Mouse (Mus musculus) testis, postnatal 14 days (tissue): ENCODE measurements at regions not wholly inside any gene's neighbourhood (a gene's known extent, or its start where the extent isn't known, plus 50 kb on each side); places are given as distances from the start of the nearest gene placed in this dataset.
"Not testable (repeated sequence)": the region's sequence is repeated elsewhere in the genome, so short reads cannot be mapped to it uniquely, and the experiment has no call there.

Experiments
- DNase-seq: peaks from one replicate; pipeline ENCODE4 v3.0.0; 2021; ENCODE audit warnings: low spot score

DNA sequence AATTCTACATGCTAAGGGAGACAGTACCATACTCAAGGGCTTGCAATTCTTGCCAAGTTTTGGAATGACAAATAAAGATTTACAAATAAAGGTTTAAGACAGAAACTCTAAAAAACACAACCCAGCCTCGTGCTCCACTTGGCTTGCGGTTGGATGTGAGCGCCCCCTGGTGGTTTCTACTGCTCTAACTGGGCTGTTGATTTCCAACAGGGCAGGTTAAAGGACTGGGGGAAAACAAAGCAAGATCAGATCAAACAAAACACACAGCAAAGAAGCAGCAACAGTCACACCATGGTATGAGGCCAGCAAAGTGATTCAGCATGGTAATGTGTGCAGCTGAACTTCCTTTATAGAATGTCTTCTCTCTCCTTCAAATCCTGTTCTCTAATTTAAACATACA lies 339.2 kb downstream of the Adam3 start:
- DNase-seq = peak; percentile 44

DNA sequence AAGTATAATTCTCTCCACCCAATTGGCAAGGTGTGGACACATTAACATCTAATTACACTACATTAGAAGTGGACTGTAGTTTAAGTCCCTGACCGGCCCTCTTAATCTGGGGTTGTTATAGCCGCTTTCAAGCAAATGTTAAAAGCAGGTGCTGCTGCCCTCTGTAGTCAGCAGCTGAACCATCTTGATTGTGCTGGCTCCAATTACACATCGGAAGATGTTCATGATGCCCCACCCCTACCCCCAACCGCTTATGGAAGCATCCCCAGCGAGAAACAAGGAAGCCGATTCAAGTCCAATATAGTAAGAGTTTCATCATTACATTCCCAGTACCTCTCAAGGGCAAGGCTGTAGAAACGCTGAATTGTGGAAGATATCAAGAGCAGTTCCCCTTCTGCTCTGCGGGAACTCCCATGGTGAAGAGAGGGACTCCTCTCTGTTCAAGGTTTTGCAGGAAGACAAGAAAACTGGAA lies 341.7 kb downstream of the Adam3 start:
- no peak for DNase-seq

DNA sequence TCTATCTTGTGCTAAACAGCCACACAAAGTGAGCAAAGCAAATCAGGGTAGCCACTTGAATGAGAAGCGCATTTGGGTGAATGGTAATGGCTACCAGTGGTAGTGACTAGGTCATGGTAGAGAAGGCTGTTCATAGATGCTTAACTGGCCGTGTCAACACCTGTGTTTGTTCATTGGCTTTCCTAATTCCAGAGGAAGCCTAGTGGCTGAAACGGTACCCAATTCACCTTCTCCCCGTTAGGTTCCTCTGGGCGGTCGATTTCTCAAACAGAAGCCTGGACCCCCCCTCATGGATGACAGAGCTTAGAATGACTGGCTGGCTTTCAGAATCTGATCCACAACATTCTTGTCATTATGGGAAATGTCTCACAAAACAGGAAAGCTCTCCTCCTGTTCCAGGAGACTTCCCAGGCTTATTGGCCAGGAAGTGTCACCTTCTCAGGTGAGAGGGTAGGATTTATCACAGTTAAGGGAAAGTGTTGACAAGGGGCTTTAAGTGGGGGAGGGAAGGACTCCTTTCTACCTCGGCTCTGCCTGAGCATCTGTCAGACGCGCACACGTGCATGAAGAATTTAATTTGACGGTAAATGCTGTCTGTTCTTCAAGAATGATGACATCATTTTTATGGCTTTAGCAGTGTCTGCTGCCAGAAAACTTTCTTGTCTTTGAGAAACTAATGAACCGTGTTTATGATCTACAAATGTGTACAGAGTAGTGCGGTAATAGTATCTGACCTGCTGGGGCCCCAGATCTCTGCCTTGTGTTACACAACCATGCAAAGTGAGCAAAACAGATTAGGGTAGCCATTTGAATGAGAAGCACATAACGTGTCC lies 342.3 kb downstream of the Adam3 start:
- no peak for DNase-seq

DNA sequence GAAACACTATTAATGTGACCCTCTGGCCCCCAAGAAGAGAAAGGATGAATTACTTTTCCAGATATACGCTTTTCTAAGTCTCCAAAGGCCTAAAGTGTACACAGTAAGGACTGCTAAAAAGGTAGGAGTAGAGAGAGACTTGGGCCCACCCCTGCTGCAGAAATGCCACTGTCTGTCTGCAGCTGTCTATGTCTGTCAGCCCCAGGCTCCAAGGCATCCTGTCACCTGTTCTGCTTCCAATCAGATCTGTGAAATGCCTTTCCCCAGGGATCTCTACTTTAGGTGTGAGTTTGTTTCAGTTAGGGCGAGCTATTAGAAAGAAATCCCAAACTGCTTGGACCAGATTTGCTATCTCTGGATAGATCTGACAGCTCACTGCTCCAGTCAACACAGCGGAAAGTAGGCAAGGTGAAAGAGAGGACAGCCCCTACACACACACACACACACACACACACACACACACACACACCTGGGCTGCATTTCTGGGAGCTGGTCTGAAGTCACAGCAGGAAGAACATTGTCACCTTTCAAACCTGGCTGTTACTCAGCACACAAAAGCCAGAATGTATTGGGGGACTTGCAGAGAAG lies 343.9 kb downstream of the Adam3 start:
- no peak for DNase-seq

DNA sequence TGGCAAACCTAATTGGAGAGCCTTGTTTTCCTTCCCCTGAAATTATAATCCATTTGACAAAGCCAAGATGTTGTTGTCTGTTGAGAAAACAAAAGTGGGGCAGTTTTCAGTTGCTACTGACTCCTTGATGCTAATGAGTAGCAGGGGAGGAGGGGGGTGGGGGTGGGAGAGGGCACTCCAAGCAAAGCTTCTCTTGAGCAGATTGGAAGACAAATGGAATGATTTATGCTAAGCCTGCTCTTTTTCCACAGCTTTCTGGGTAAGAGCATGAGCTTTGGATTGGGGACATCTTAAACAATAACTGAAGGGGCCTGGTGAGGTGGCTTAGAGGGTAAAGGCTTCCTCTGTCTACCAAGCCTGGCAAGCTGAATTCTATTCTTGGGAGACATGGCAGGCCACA lies 347.6 kb downstream of the Adam3 start:
- DNase-seq = no peak

DNA sequence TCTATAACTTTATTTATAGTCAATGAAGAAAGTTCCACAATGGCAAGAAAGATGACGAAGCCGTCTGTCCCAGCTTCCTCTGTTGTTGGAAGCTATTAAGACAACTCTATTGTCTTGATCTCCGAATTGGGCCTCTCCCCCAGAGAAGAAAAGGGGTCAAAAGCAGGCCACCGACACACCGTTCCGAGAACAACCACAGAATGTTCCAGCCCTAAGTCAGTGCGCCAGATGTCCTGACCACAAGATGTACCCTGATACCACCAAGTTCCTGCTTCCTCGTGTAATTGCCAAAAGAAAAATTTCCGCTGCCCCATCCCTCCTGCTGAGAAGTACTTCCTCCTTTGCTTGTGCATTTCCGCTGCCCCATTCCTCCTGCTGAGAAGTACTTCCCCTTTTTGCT lies 348.8 kb downstream of the Adam3 start:
- DNase-seq = not testable (repeated sequence)

DNA sequence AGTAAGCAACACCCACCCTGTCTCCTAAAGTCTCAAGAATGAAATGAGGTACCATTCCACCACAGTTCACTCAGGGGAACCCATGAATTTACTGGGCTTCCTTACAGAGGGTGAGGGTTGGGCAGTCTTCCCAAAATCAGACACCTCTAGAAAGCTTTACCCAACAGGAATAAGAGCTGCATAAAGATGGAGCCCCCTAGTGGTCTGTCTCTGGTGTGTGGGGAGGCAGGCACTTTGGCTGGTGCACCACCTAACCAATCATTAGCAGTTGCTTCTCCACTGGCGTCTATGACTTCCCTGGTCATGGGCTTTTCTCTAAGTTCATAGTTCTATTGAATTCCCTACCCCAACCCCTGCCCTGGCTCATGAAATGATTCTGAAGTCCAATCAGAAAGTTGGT lies 351.1 kb downstream of the Adam3 start:
- no peak for DNase-seq

DNA sequence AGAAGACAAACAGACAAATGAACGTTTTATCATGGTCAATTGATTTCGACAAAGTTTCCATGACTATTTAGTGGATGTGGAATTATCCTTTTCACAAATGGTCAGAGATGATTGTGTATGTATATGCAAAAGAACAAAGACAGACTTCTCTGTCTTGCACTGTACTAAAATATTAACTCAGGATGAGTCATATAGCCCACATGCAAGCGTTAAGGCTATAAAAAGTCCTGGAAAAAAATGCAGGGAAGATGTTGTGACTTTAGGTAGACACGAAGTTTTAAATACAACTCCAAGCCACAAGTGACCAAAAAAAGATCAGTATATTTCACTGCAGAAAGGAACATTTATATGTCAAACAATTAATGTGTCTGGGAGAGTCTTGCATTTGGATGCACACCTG lies 353.6 kb downstream of the Adam3 start:
- no peak for DNase-seq

DNA sequence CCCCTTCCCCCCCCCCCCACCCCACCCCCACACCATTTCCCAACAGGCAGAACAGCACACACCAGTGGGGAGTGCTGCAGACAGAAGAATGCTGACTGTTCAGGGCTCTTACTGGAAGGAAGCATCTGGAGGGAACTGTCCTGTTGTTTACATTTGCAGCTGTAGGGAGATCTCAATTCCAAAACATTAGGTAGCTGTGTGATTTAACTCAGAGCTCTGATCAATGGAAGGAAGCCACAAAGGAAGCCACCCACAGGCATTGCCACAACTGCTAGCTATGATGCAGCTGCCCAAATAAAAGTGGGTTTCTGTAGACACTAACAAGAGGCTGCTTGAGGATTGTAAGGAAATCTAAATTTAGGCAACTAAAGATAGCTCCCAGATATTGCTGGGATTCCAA lies 359.7 kb downstream of the Adam3 start:
- DNase-seq = no peak

DNA sequence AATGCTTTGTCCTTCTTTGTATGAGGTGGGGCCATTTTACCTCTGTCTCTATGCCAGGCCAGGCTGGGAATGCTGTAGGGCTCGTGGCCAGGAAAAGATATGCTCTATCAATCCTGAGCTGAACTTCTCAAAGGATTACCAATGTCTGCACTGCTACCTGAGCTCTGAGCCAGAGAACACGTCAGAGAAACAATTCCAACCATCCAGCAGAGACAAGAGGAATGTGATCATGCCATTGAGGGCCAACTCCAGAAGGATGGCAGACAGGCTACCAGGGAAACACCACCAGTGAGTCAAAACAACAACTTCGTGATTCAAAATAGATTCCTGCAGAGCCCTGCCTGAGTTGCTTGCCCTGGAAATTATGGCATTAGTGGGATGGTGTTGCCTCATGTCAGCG lies 361.0 kb downstream of the Adam3 start:
- no peak for DNase-seq

DNA sequence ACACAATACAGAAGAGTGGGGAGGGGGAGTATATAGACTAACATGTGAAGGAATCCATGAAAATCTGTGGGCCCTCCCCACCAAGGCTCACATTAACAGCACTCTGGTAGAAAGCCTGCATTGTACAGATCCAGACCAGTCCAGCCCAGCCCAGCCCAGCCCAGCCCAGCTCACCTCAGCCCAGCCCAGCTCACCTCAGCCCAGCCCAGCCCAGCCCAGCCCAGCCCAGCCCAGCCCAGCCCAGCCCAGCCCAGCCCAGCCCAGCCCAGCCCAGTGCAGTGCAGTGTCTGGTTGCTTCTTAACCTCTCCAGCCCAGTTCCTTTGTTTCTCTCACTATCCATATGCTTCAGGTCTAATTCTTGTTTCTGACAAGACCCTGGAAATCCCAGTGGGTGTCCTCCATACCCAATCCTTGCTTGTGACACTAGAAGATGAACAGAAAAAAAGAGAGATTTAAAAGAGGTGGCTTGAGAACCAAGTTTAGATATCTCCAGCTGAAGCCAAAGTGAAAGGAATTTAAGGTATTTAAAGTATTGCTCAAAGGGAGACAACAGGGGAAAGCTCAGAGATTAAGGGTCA lies 366.5 kb downstream of the Adam3 start:
- DNase-seq = no peak

DNA sequence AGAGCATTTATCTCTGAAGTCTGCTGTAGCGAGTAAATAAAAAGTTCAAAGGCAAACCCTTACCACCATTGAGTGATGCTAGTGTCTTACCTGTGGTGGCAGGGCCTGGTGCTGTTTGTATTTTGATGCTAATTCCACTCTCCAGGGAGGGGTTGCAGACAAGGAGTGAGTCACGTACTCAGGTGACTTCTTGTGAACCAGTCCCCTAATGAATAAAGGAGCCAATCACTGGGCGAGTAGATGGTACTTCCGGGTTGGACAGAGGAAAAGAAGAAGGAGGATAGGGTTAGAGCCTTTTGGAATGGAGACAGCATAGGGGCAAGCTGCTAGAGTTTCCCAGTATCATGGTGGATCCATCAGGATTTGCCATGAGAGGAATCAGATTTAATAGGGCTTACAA lies 370.5 kb downstream of the Adam3 start:
- no peak for DNase-seq

DNA sequence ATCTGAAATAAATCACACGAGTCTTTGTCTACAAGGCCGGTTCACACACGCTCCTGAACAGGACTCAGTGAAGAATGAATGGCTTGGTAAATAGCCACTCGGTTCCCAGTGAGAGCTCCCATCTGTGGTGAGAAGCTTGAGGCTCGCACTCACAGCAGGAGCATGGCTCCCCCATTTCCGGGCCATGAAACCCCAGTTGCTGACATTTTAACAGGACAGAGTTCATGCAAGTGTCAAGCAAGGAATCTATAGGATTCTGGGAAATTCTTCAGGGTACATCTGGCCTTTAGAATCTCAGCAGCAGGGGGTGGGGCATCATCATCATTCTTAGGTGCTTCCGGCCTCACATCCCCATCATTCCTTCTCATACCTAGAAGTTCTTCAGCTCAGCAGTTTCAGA lies 371.8 kb downstream of the Adam3 start:
- DNase-seq = no peak

DNA sequence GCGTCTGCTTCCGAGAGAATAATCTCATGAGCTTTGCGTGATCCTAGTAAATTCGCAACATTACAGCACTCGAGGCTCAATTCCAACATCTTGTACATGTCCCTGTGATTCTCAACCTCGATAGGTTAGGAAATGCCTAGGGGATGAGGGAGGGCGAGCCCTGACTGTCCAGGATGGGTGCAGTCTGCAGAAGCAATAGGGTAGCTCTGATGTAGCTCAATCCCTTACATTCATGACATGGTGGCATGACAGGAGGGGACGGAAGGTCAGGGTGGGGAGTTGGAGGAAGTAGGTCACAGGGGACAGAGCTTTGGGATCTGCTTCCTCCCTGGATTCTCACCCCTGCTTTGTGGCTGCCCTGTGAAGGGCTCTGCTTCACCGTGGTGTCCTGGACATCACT lies 373.3 kb downstream of the Adam3 start:
- DNase-seq = no peak

DNA sequence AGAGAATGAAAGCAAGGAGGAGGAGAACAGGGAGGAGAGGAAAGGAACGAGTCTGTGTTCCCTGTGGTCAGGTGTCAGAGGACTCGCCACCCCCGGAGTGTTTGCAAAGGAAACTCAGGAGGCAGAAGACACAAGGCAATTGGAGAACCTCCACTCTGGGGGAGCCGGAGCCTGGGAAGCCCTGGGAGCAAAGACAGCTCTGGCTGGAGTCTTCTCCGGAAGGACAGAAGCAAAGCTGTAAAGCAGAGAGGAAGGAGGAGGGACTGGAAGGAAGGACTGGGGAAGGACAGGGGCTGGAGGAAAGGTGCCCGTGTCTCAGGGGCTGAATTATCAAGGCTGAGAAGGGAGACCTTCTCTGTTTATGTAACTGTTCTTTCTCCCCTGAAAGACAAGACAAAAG lies 373.9 kb downstream of the Adam3 start:
- DNase-seq = no peak

DNA sequence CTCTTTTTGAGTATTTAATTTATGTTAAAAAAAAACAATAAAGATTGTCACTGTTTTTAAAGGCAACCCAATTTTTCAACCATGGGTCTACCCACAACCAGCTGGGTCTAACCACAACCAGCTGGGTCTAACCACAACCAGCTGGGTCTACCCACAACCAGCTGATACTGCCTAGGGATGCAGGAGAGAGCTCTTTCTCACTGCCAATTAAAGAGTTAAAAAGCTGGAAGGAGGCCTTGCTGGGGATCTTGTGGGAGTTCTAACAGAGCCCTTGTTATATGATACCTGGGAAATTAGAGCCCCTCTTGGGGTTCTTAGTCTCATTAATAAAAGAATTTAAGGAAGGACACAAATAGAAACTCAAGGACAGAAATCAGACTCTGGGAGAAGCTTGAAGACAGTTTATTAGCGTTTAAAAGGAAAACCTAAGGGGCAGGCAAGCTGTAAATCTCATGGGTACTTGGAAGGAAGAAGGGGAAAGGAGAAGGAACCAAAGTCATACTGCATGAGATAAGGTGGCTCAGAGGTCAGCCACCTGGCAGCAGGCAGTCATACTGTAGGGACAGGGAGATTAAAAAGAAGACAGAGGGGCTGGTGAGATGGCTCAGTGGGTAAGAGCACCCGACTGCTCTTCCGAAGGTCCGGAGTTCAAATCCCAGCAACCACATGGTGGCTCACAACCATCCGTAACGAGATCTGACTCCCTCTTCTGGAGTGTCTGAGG lies 379.1 kb downstream of the Adam3 start:
- no peak for DNase-seq

DNA sequence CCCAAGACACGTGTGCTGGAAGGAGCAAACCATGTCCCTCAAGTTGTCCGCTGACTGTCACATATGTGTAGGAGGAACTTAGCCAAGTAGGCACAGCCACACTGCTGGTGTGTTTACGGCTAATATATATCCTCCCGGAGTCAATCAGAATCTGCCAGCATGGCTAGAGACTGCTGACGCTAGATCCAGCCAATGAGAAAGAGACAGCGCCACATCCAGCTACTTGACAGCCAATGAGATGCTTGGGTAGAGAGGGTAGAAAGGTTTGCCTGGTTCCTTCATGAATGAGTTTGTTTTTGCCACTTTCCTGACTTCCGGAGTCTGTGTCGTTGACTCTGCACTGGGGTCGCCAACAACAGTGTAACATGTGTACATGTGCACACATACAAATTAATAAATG lies 387.0 kb downstream of the Adam3 start:
- peak; percentile 40 for DNase-seq

DNA sequence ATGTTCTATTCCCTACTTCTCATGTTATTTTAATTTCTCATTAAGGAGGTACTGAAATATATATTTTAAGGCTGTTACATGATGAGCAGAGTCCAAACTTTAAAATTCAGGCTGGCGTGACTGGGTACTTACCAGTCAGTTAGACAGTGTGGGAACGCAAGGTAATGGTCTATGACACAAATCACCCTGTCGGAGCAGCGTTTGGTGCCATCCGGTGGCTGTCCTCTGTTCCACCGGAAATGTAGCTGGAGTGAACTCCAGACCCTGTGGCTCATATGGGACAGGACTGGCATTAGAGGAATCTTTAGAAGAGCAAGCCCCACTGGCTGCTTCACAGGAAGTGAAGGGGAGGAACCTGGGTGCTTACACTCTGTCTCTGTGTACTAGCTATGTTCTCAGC lies 388.0 kb downstream of the Adam3 start:
- no peak for DNase-seq

DNA sequence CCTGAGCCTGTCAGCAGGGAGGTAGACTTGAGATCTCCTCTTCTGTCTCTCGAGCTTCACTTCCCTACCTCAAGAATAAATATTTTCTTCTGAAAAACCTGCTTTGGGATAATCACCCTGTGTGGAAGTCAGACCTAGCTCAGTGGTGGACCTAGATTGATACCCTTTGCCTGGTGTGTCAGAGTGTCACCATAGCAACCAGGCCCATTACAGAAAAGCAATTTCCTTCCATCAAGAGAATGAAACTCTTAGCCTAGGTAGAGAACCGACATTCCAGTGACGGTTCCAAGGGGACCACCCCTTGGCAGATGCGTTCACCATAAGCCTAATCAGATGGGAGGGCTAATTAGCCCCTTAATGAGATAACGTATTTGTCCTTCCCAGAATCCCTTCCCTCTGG lies 389.9 kb downstream of the Adam3 start:
- no peak for DNase-seq

DNA sequence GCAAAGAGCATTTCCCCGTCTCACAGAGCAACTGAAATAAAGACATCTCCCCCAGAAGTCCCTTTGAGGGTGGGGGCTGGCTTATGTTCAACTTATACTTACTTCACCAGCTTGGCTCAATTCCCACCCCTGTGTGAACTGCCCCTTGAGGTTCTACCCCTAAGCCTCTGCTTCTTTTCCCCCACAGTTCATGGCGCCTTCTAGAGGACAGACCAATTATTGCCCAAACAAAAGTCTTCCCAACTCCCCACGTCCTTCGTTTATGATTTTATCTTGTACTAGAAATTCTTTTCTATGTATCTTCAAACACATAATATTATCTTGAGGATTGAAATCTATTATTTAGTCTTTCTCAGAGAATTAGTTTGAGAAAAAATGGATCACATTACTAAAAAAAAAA lies 391.9 kb downstream of the Adam3 start:
- no peak for DNase-seq

DNA sequence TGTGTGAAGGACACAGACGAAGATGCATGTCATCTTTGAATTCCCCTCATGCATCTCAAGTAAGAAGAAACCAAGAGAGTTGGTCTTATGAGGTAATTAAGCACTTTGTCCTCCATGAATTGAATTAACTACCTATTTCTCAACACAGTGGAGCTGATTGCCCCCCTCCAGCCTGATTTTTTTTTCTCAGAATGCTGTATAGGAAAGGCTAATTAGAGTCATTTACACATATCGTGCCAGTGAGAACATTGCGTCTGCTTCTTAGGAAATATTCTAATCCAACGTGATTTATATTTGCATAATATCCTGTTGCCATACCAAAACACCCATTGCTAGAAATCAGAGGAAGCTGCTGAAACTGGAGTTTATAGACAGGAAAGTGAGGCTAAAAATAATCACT lies 414.8 kb downstream of the Adam3 start:
- no peak for DNase-seq

DNA sequence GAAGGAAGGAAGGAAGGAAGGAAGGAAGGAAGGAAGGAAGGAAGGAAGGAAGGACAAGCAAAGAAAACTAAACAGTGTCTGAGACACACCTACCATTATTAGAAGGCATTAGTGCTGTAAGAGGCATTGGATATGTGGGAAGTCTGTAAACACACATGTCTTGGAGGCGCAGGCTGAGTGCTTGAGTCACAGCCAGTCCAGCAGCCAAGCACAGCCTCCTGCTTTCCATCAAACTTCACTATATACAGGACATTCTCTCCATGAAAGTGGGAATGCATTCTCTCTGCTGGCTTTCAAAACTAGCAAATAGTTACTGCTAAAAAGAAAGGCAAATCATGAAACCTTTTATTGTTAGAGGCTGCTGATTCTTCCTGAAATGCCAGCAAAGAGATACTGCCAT lies 431.1 kb downstream of the Adam3 start:
- no peak for DNase-seq

DNA sequence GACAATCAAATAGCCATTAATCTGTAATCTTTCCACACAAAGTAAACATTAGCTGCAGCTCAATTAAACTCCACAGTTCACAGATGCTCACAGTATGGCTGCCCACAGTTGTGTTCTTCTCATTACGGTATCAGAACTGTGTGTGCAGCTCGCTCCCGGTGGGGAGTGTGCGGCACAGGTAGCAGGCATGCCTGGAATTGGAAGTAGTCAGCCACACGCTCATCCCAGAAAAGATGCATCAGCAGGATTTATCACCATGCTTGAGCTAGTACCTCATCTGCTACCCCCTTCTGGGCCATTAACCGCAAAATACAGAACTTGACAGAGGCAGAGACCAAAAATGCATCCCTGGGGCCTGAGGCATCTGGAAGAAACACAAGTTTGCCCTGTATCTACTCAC lies 437.8 kb downstream of the Adam3 start:
- DNase-seq = no peak
